Mouse (Mus musculus) heart, embryonic 16.5 days (tissue): ENCODE data around the gene Mllt6. TPM values are rescaled to one million over a fixed set of nuclear protein-coding genes. Genes with fewer than 3 reads are reported as not detected.
A peak's percentile ranks its signal among the peaks of the same experiment; 100 is the strongest.
"Not testable (repeated sequence)": the region's sequence is repeated elsewhere in the genome, so short reads cannot be mapped to it uniquely, and the experiment has no call there.

Experiments used
- ATAC-seq: fragments of 200-750 bp; cut with Nextera tagmentation; replicated peaks from 2 replicates; pipeline ENCODE4 v1.8.0; 2017; ENCODE audit warnings: moderate number of reproducible peaks; ENCODE audit not compliant: insufficient read depth, low FRiP score; ENCODE audit errors: extremely low read depth
- H3K27ac ChIP-seq: fragments of 300-500 bp; sonication (generic); 2 replicates; pipeline ENCODE4 v1.5.1; 2014; ENCODE audit warnings: mild to moderate bottlenecking, low read length, control low read depth, moderate library complexity
- H3K27me3 ChIP-seq: fragments of 300-500 bp; sonication (generic); 2 replicates; pipeline ENCODE4 v1.6.1; 2014; ENCODE audit warnings: low read length, mixed read lengths; ENCODE audit not compliant: control insufficient read depth, insufficient read depth
- H3K36me3 ChIP-seq: fragments of 300-500 bp; sonication (generic); 2 replicates; pipeline ENCODE4 v1.6.1; 2014; ENCODE audit not compliant: control insufficient read depth, insufficient read depth
- H3K4me1 ChIP-seq: fragments of 300-500 bp; sonication (generic); 2 replicates; pipeline ENCODE4 v1.6.1; 2014; ENCODE audit warnings: low read length, mixed read lengths; ENCODE audit not compliant: control insufficient read depth, insufficient read depth
- H3K4me2 ChIP-seq: fragments of 300-500 bp; sonication (generic); 2 replicates; pipeline ENCODE4 v1.6.1; 2014; ENCODE audit warnings: low read depth, mild to moderate bottlenecking, control low read depth, low read length
- H3K4me3 ChIP-seq: fragments of 300-500 bp; sonication (generic); 2 replicates; pipeline ENCODE4 v1.5.1; 2014; ENCODE audit warnings: mild to moderate bottlenecking, control low read depth, low read length
- H3K9ac ChIP-seq: fragments of 300-500 bp; sonication (generic); 2 replicates; pipeline ENCODE4 v1.6.1; 2014; ENCODE audit warnings: low read length, control low read depth
- H3K9me3 ChIP-seq: fragments of 300-500 bp; sonication (generic); replicated peaks from 2 replicates; pipeline ENCODE4 v1.6.1; 2016; ENCODE audit warnings: low read length; ENCODE audit not compliant: control insufficient read depth
- WGBS: fragments of 180-500 bp; shearing (Covaris S2); extraction: QIAGEN DNeasy Blood & Tissue Kit; methylation state at CpG from one replicate; pipeline ENCODE4 v1.1.7; 2014; 5-methylcytosine and 5-hydroxymethylcytosine counted together
- polyA plus RNA-seq: library from polyadenylated mRNA; unstranded; fragments of >200 nt; fragmentation: Nextera tagmentation; extraction: Ambion mirVana; gene quantifications from 2 replicates; pipeline ENCODE4 v1.2.1, GENCODE M21; 2015

Gene Mllt6
- polyA plus RNA-seq, 1 experiment from 2014 or later: 2.1 TPM

DNA sequence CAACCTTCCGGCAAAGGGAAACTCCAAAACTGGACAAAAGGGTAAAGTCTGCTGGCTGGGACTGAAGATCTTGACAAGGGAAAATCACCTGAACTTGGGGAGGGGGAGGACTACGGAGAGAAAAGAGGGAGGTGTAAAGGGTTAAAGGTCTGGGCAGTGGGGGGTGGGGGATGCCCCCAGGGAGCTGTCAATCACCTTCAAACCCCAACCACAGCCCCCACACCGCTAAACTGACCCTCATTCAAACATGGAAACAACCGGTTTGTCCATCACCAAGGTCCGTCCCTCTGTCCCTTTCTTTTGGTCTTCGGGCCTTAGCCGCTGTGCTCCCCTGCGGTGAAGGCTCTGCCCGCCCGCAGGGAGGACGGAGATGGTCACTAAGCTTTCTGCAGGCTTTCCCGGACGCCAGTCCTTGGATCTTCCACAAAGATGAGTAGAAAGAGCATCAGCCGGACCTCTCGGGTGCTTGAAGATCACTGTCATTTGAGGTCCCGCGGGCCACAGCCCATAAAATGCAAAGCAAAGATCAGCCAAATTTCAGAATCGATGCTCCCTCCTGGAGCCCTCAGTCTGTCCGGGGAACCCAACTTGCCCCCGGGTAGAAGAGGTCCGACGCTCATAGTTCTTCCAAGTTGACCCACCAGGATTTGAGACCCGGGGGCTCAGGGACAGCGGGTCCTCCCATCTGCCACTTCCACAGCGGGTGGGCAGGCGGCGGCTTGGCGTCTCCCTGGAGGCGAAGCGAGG lies 35.5 kb upstream of the Mllt6 start:
- Histone ChIP-seq H3K4me3 (peak overlapping the region; percentile 74), H3K27ac (no peak overlapping the region), H3K4me2 (peak overlapping the region; percentile 92), H3K36me3 (no peaks in the 10 kb centered on the region), H3K9ac (no peak overlapping the region), H3K27me3 (peaks cover 78% of the 10 kb centered on the region), H3K9me3 (no peaks in the 10 kb centered on the region), H3K4me1 (peaks cover 13% of the 10 kb centered on the region; the same call in 1 of the 2 replicates)
- no peak for ATAC-seq
- WGBS: 10% methylated on average over 30 of the region's 30 CpGs

DNA sequence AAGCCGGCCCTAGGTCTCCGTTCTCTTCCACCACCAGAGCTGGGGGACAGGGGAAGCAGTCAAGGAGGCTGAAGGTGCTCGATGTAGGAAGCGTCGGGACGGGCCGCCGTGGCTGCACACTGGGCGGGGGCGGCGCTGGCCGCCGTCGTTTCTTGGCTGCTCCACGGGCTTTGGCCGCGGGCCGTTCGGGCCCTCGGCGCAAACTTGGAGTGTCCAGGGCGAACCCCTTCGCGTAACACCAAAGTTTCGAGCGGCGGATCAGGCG lies 35.0 kb upstream of the Mllt6 start:
- no peak overlapping the region for H3K27ac ChIP-seq
- peak overlapping the region; percentile 92 for H3K4me2 ChIP-seq
- H3K4me1 ChIP-seq: peaks cover 13% of the 10 kb centered on the region; the same call in 1 of the 2 replicates
- H3K4me3 ChIP-seq: peak overlapping the region; percentile 74
- peaks cover 76% of the 10 kb centered on the region for H3K27me3 ChIP-seq
- no peak overlapping the region for H3K9ac ChIP-seq
- ATAC-seq: no peak
- under 1% methylated on average over 28 of the region's 28 CpGs for WGBS
- no peaks in the 10 kb centered on the region for H3K36me3 ChIP-seq
- H3K9me3 ChIP-seq: no peaks in the 10 kb centered on the region

- Histone ChIP-seq H3K36me3 (no peaks in the 10 kb centered on the region), H3K4me2 (peak overlapping the region; percentile 92), H3K9me3 (no peaks in the 10 kb centered on the region), H3K27ac (no peak overlapping the region), H3K4me3 (peak overlapping the region; percentile 74), H3K27me3 (peaks cover 71% of the 10 kb centered on the region), H3K4me1 (peaks cover 13% of the 10 kb centered on the region; the same call in 1 of the 2 replicates), H3K9ac (peak overlapping the region; percentile 71)
- peak; percentile 12; the same call in 1 of the 2 replicates for ATAC-seq
- WGBS: under 1% methylated on average over 91 of the region's 106 CpGs
These were observed 34.4 kb upstream of the Mllt6 start for GRCm38 (mm10) chr11:97628568-97629518.

GRCm38 (mm10) chr11:97629576-97629975 lies 33.6 kb upstream of the Mllt6 start, which contains the start of gene Epop:
TSS of gene Epop (minus strand) at chr11:97629702.
- H3K4me3 ChIP-seq: peak within 1 kb of the TSS; percentile 74
- H3K9ac ChIP-seq: peak within 1 kb of the TSS; percentile 71
- peaks cover 64% of the 10 kb centered on the region for H3K27me3 ChIP-seq
- WGBS: under 1% methylated on average over 45 of the region's 47 CpGs
- no peaks in the 10 kb centered on the region for H3K9me3 ChIP-seq
- peak within 1 kb of the TSS; percentile 92 for H3K4me2 ChIP-seq
- peak; percentile 91 for ATAC-seq
- H3K36me3 ChIP-seq: no peaks in the 10 kb centered on the region
- no peak within 1 kb of the TSS for H3K27ac ChIP-seq
- peaks cover 13% of the 10 kb centered on the region; the same call in 1 of the 2 replicates for H3K4me1 ChIP-seq

DNA sequence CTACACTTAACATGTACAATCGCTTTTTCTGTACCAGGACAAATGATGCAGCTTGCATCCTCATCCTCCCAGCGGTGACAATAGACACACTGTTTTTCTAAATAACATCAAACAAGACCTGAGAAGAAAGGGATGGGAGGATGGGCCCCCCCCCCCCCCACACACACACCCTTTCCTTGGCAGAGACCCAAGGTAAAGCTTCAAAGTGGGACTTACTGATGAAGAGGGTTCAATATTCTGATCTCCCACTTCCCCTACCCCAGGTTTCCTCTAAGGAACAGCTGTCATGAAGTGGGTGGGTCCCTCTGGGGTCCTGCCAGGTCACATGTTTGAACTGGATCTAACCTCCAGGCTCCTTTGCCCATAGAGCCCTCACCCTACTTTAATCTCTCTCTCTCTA lies 32.2 kb upstream of the Mllt6 start:
- no peak overlapping the region for H3K27ac ChIP-seq
- no peak overlapping the region for H3K9ac ChIP-seq
- no peak overlapping the region for H3K4me2 ChIP-seq
- WGBS: 26% methylated on average over 2 of the region's 2 CpGs
- H3K36me3 ChIP-seq: no peaks in the 10 kb centered on the region
- H3K4me1 ChIP-seq: peaks cover 13% of the 10 kb centered on the region; the same call in 1 of the 2 replicates
- H3K4me3 ChIP-seq: no peak overlapping the region
- no peaks in the 10 kb centered on the region for H3K9me3 ChIP-seq
- ATAC-seq: no peak
- H3K27me3 ChIP-seq: peaks cover 50% of the 10 kb centered on the region

- H3K4me1 ChIP-seq: peaks cover 13% of the 10 kb centered on the region; the same call in 1 of the 2 replicates
- ATAC-seq: no peak
- 14% methylated on average over 5 of the region's 5 CpGs for WGBS
- H3K27me3 ChIP-seq: peaks cover 46% of the 10 kb centered on the region
- no peak overlapping the region for H3K4me2 ChIP-seq
- H3K9ac ChIP-seq: no peak overlapping the region
- H3K9me3 ChIP-seq: no peaks in the 10 kb centered on the region
- no peaks in the 10 kb centered on the region for H3K36me3 ChIP-seq
- H3K4me3 ChIP-seq: no peak overlapping the region
- no peak overlapping the region for H3K27ac ChIP-seq
These were observed 31.7 kb upstream of the Mllt6 start for GRCm38 (mm10) chr11:97631500-97631899.

DNA sequence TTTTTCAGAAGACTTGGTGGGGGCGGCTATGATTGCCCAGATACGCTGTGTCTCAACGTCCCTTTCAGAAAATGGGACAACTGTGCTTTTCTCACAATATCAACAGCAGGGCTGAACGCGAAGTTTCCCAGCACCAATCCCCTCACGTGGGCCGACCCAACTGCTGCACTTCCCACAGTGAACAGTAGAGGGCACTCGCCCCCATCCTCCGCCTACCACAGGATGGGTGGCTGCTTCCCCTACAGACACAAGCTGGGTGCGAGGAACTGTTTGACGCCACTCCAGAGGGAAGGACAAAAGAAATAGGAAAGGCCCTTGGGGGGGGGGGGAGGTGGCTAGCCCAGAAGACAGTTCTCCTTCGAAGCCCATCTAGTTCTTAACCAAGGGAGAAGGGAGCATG lies 31.3 kb upstream of the Mllt6 start:
- no peak overlapping the region for H3K9ac ChIP-seq
- no peak overlapping the region for H3K27ac ChIP-seq
- no peaks in the 10 kb centered on the region for H3K36me3 ChIP-seq
- H3K9me3 ChIP-seq: no peaks in the 10 kb centered on the region
- peaks cover 42% of the 10 kb centered on the region for H3K27me3 ChIP-seq
- H3K4me1 ChIP-seq: peaks cover 13% of the 10 kb centered on the region; the same call in 1 of the 2 replicates
- ATAC-seq: 0 out of 2 replicates have a peak, but pooled peaks have one; percentile 4
- H3K4me2 ChIP-seq: no peak overlapping the region
- no peak overlapping the region for H3K4me3 ChIP-seq
- WGBS: 6% methylated on average over 12 of the region's 12 CpGs

DNA sequence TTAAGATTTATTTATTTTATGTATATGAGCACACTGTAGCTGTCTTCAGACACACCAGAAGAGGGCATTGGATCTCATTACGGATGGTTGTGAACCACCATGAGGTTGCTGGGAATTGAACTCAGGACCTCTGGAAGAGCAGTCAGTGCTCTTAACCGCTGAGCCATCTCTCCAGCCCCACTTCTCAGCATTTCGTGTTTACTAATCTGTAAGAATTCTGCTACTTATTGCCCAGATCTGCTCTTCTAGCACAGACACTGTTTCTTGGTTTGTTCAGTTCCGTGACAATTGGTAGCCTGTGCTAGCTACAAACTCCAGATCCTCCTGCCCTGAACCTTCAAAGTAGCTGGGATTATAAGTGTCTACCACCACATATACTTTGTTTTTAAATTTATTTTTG lies 30.8 kb upstream of the Mllt6 start:
- not testable (repeated sequence) for H3K4me2 ChIP-seq, H3K9ac ChIP-seq, H3K27ac ChIP-seq, H3K4me3 ChIP-seq, ATAC-seq, H3K36me3 ChIP-seq, H3K9me3 ChIP-seq
- WGBS: 80% methylated on average over 4 of the region's 4 CpGs
- peaks cover 37% of the 10 kb centered on the region for H3K27me3 ChIP-seq
- peaks cover 13% of the 10 kb centered on the region; the same call in 1 of the 2 replicates for H3K4me1 ChIP-seq
